Comparison of ENCODE assay signal across 10 mouse cellular contexts in genomic region chr14:53806231-53806630, GRCm38 (mm10).
DNase-seq lines count a peak whose midpoint lies in the region; ATAC-seq lines count a peak whose summit lies in the region.
"Had no signal": no experiment of that assay in that cellular context is flagged by ENCODE, and none has a peak within 500 bp of the region (broad histone marks: within the 10 kb centered on the region; RNA-seq: fewer than 3 reads in every experiment).

No protein-coding gene starts in this region.

- peak; percentile 86 for DNase-seq in intestine, embryonic 14.5 days (ENCODE audit: low spot score)
- DNase-seq in adrenal gland, adult 2 months: peak; percentile 39
- DNase-seq in embryo, embryonic 11.5 days (ENCODE audit: low read depth, low spot score): peak; percentile 51
- DNase-seq in kidney, postnatal 10 days: peak; percentile 83
- peak; percentile 49 for DNase-seq in liver, embryonic 11.5 days (ENCODE audit: low spot score)
- peak; percentile 64 for DNase-seq in urinary bladder, postnatal 25 days (ENCODE audit: low spot score)

- no peak for ATAC-seq in intestine, embryonic 14.5 days (replicated peaks; ENCODE audit: low FRiP score, low TSS enrichment, low read depth)
- no peak for ATAC-seq in intestine, embryonic 15.5 days
- no peak for ATAC-seq in liver, embryonic 11.5 days (replicated peaks; ENCODE audit: low FRiP score)
- ATAC-seq in neural tube, embryonic 14.5 days (ENCODE audit: low read depth): peak; percentile 44; the same call in 1 of the 2 replicates

- no peak overlapping the region for H3K4me2 ChIP-seq in intestine, embryonic 14.5 days (ENCODE audit: low read length)
- H3K4me2 ChIP-seq in intestine, embryonic 15.5 days (replicated peaks): no peak overlapping the region
- H3K4me2 ChIP-seq in liver, embryonic 11.5 days: no peak overlapping the region
- H3K4me2 ChIP-seq in neural tube, embryonic 14.5 days (ENCODE audit: low read depth, low read length): no peak overlapping the region
- H3K4me2 ChIP-seq: embryonic facial prominence, embryonic 12.5 days had no signal

- H3K36me3 ChIP-seq in intestine, embryonic 14.5 days (ENCODE audit: control insufficient read depth, insufficient read depth, low read length): no peaks in the 10 kb centered on the region
- no peaks in the 10 kb centered on the region for H3K36me3 ChIP-seq in intestine, embryonic 15.5 days
- no peaks in the 10 kb centered on the region for H3K36me3 ChIP-seq in liver, embryonic 11.5 days (ENCODE audit: control insufficient read depth, insufficient read depth, low read length)
- no peaks in the 10 kb centered on the region for H3K36me3 ChIP-seq in neural tube, embryonic 14.5 days (ENCODE audit: control insufficient read depth, insufficient read depth, low read length)
- H3K36me3 ChIP-seq: embryonic facial prominence, embryonic 12.5 days had no signal

- H3K27ac ChIP-seq in intestine, embryonic 14.5 days (ENCODE audit: low read depth): no peak overlapping the region
- no peak overlapping the region for H3K27ac ChIP-seq in intestine, embryonic 15.5 days
- H3K27ac ChIP-seq in liver, embryonic 11.5 days (ENCODE audit: low read depth, low read length): no peak overlapping the region
- H3K27ac ChIP-seq in neural tube, embryonic 14.5 days (ENCODE audit: low read depth, low read length): no peak overlapping the region
- H3K27ac ChIP-seq: embryonic facial prominence, embryonic 12.5 days had no signal

- no peaks in the 10 kb centered on the region for H3K4me1 ChIP-seq in intestine, embryonic 14.5 days (replicated peaks; ENCODE audit: control insufficient read depth, insufficient read depth, low read length)
- H3K4me1 ChIP-seq in intestine, embryonic 15.5 days (replicated peaks): no peaks in the 10 kb centered on the region
- H3K4me1 ChIP-seq in liver, embryonic 11.5 days (replicated peaks; ENCODE audit: control insufficient read depth, insufficient read depth, low read length): peaks cover 5% of the 10 kb centered on the region; the same call in 1 of the 2 replicates
- no peaks in the 10 kb centered on the region for H3K4me1 ChIP-seq in neural tube, embryonic 14.5 days (ENCODE audit: control insufficient read depth, insufficient read depth, low read length)
- H3K4me1 ChIP-seq: embryonic facial prominence, embryonic 12.5 days had no signal

- WGBS in intestine, embryonic 14.5 days: 16% methylated on average over 3 of the region's 3 CpGs
- 14% methylated on average over 3 of the region's 3 CpGs for whole genome bisulfite sequencing in intestine, embryonic 15.5 days
- WGBS in liver, embryonic 11.5 days: 10% methylated on average over 3 of the region's 3 CpGs
- WGBS in neural tube, embryonic 14.5 days: 7% methylated on average over 3 of the region's 3 CpGs

- H3K9ac ChIP-seq in intestine, embryonic 14.5 days (ENCODE audit: low read length): no peak overlapping the region
- no peak overlapping the region for H3K9ac ChIP-seq in intestine, embryonic 15.5 days
- H3K9ac ChIP-seq in liver, embryonic 11.5 days (ENCODE audit: low read depth, low read length): no peak overlapping the region
- H3K9ac ChIP-seq in neural tube, embryonic 14.5 days (replicated peaks; ENCODE audit: low read depth, low read length): no peak overlapping the region
- H3K9ac ChIP-seq: embryonic facial prominence, embryonic 12.5 days had no signal

- H3K27me3 ChIP-seq in intestine, embryonic 14.5 days (replicated peaks; ENCODE audit: control insufficient read depth, insufficient read depth, low read length): no peaks in the 10 kb centered on the region
- no peaks in the 10 kb centered on the region for H3K27me3 ChIP-seq in intestine, embryonic 15.5 days (replicated peaks)
- no peaks in the 10 kb centered on the region for H3K27me3 ChIP-seq in liver, embryonic 11.5 days (replicated peaks; ENCODE audit: control insufficient read depth, insufficient read depth, low read length)
- H3K27me3 ChIP-seq in neural tube, embryonic 14.5 days (ENCODE audit: control insufficient read depth, insufficient read depth, low read length): no peaks in the 10 kb centered on the region
- H3K27me3 ChIP-seq: embryonic facial prominence, embryonic 12.5 days; megakaryocyte, embryonic 14.5 days had no signal

- no peaks in the 10 kb centered on the region for H3K9me3 ChIP-seq in intestine, embryonic 14.5 days (ENCODE audit: control insufficient read depth, low read length)
- H3K9me3 ChIP-seq in intestine, embryonic 15.5 days: no peaks in the 10 kb centered on the region
- H3K9me3 ChIP-seq in liver, embryonic 11.5 days (ENCODE audit: control insufficient read depth, low read length): no peaks in the 10 kb centered on the region
- no peaks in the 10 kb centered on the region for H3K9me3 ChIP-seq in neural tube, embryonic 14.5 days (ENCODE audit: control insufficient read depth, low read length)
- H3K9me3 ChIP-seq: embryonic facial prominence, embryonic 12.5 days had no signal

- H3K4me3 ChIP-seq in intestine, embryonic 14.5 days (ENCODE audit: low read depth, low read length): no peak overlapping the region
- no peak overlapping the region for H3K4me3 ChIP-seq in intestine, embryonic 15.5 days (replicated peaks)
- no peak overlapping the region for H3K4me3 ChIP-seq in liver, embryonic 11.5 days (ENCODE audit: low read depth, low read length)
- no peak overlapping the region for H3K4me3 ChIP-seq in neural tube, embryonic 14.5 days (ENCODE audit: low read depth, low read length)
- H3K4me3 ChIP-seq: embryonic facial prominence, embryonic 12.5 days; megakaryocyte, embryonic 14.5 days had no signal
